Mouse (Mus musculus) liver, adult 2 months (tissue): ENCODE measurements around the gene Unk. TPM values are rescaled to one million over a fixed set of nuclear protein-coding genes. Genes with fewer than 3 reads are reported as not detected.
A peak's percentile ranks its signal among the peaks of the same experiment; 100 is the strongest.

ENCODE experiments used
- DNase-seq: peaks from one replicate; pipeline ENCODE4 v3.0.0-alpha.2; 2011; ENCODE audit warnings: low read depth, low spot score; ENCODE audit errors: extremely low read depth
- H3K27ac ChIP-seq: fragments of 200-500 bp; replicated peaks from 2 replicates; pipeline ENCODE4 v1.5.1; 2012; ENCODE audit warnings: low read depth, mild to moderate bottlenecking, control low read depth, inconsistent platforms, low read length; ENCODE audit not compliant: insufficient read depth
- H3K27me3 ChIP-seq: fragments of 200-500 bp; 2 replicates; pipeline ENCODE4 v1.6.1; 2012; ENCODE audit warnings: mild to moderate bottlenecking, moderate library complexity, low read length, inconsistent platforms; ENCODE audit not compliant: control insufficient read depth, insufficient read depth
- H3K36me3 ChIP-seq: fragments of 200-500 bp; 2 replicates; pipeline ENCODE4 v1.6.1; 2012; ENCODE audit warnings: low read length, inconsistent platforms; ENCODE audit not compliant: control insufficient read depth, insufficient read depth
- H3K4me1 ChIP-seq: fragments of 200-500 bp; 2 replicates; pipeline ENCODE4 v1.6.1; 2011; ENCODE audit warnings: low read length; ENCODE audit not compliant: control insufficient read depth, insufficient read depth
- H3K4me3 ChIP-seq: fragments of 200-500 bp; 2 replicates; pipeline ENCODE4 v1.5.1; 2011; ENCODE audit warnings: low read depth, mild to moderate bottlenecking, control low read depth, low read length, moderate library complexity; ENCODE audit not compliant: insufficient read depth
- H3K79me2 ChIP-seq: fragments of 200-500 bp; 2 replicates; pipeline ENCODE4 v1.6.1; 2012; ENCODE audit warnings: inconsistent platforms, mild to moderate bottlenecking, low read length, moderate library complexity; ENCODE audit not compliant: control insufficient read depth, insufficient read depth
- H3K9ac ChIP-seq: fragments of 200-500 bp; 2 replicates; pipeline ENCODE4 v1.6.1; 2012; ENCODE audit warnings: low read depth, mild to moderate bottlenecking, control low read depth, inconsistent platforms, low read length
- CTCF ChIP-seq: fragments of 200-500 bp; IDR thresholded peaks from 2 replicates; pipeline ENCODE4 v1.5.1; 2011; ENCODE audit warnings: low read depth, low read length, control low read depth
- POLR2A ChIP-seq: fragments of 200-500 bp; IDR thresholded peaks from 2 replicates; pipeline ENCODE4 v1.6.1; 2011; ENCODE audit warnings: low read length, control low read depth; ENCODE audit not compliant: insufficient read depth; ENCODE audit errors: extremely low read depth
- WGBS: fragments of 180-500 bp; shearing (Covaris S2); methylation state at CpG from one replicate; pipeline ENCODE4 v1.1.7; 2018; 5-methylcytosine and 5-hydroxymethylcytosine counted together
- polyA plus RNA-seq: library from polyadenylated mRNA; depleted of rRNA; stranded (reverse); fragments of >200 nt; gene quantifications from 2 replicates; pipeline ENCODE4 v1.2.3, GENCODE M21; 2012
- total RNA-seq: library from RNA; depleted of rRNA; stranded (reverse); fragments of >200 nt; gene quantifications from 2 replicates; pipeline ENCODE4 v1.2.3, GENCODE M21; 2014

Gene Unk
- total and polyA plus RNA-seq, 2 experiments = 4.3 to 13.8 TPM

DNA sequence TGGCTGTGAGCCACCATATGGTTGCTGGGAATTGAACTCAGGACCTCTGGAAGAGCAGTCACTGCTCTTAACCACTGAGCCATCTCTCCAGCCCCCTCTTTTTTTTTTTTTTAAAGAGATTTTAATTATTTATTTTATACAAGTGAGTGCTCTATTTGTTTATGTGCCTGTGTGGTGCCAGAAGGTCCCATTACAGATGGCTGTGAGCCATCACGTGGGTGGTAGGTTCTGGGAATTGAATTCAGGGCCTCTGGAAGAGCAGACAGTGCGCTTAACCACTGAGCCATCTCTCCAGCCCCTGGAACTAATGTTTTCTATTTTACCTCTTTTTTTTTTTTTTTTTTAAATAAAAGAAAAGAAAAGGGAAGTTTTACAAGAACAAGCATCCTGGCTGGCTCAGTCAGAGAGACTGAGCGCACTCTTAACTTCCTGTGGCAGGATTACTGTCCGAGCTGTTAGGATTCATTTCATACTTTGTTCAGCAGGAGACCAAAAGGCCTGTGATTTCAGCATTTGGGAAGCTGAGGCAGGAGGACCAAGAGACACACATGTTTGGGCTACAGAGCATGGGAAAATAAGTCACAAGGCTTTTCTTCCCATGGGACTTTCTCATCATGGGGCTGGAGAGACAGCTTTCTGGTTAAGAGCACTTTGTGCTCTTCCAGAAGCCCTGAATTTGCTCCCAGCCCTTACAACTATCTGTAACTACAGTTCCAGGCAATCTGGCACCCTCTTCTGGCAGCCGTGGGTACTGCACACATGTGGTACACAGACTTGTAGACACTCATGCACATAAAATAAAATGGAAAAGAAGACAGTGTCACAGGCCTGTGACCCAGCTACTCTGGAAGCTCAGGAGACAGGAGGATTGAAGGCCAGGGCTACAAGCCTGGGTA is 66.3 kb downstream of the Unk start:
- H3K9ac ChIP-seq = no peak overlapping the region
- no peaks in the 10 kb centered on the region for H3K36me3 ChIP-seq
- 55% methylated on average over 5 of the region's 5 CpGs for WGBS
- peak overlapping the region; percentile 42; the same call in 1 of the 2 replicates for H3K27ac ChIP-seq
- TF ChIP-seq CTCF (peak; percentile 59; the same call in 1 of the 2 replicates), POLR2A (no peak)
- DNase-seq = no peak
- H3K27me3 ChIP-seq = no peaks in the 10 kb centered on the region
- peaks cover 29% of the 10 kb centered on the region for H3K4me1 ChIP-seq
- H3K4me3 ChIP-seq = no peak overlapping the region
- no peaks in the 10 kb centered on the region; the same call in 1 of the 2 replicates for H3K79me2 ChIP-seq

DNA sequence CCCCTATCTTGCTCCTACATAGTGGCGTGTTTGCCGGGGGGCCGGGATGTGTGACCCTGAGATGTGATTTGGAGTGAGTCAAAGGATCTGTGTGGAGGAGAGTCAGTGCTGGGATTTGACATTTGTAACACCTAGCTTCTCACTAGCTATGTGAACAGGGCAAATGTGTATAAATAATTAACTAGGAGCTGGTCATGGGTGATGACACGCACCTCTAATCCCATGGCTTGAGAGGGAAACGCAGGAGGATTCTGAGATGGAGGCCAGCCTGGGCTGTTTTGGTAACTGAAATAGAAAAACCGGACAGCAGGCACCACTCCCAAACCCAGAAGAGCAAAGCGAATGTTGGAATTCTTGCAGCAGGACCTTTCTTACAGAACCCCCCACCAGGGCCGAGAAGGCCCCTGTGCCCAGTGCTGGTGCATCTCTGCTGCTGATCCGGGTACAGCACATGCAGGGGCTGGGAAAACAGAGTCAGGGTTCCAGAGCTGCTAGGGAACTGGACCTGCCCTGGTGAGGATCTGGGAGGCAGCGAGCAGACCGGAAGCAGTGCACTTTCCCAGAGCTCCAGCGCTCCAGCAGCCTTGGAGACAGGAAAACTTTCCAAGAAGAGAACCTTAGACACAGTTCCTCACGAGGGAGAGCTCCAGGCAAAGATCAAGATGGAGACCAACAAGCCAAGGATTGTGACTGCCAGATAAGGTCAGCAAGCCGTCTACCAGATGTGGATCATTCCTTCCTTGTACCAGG is 68.8 kb downstream of the Unk start:
- no peaks in the 10 kb centered on the region for H3K36me3 ChIP-seq
- peak; percentile 89 for DNase-seq
- H3K79me2 ChIP-seq = no peaks in the 10 kb centered on the region; the same call in 1 of the 2 replicates
- peaks cover 38% of the 10 kb centered on the region for H3K4me1 ChIP-seq
- peak overlapping the region; percentile 54 for H3K4me3 ChIP-seq
- TF ChIP-seq POLR2A (no peak), CTCF (no peak)
- H3K27me3 ChIP-seq = no peaks in the 10 kb centered on the region
- peak overlapping the region; percentile 85 for H3K27ac ChIP-seq
- WGBS = 12% methylated on average over 14 of the region's 14 CpGs
- peak overlapping the region; percentile 65 for H3K9ac ChIP-seq

DNA sequence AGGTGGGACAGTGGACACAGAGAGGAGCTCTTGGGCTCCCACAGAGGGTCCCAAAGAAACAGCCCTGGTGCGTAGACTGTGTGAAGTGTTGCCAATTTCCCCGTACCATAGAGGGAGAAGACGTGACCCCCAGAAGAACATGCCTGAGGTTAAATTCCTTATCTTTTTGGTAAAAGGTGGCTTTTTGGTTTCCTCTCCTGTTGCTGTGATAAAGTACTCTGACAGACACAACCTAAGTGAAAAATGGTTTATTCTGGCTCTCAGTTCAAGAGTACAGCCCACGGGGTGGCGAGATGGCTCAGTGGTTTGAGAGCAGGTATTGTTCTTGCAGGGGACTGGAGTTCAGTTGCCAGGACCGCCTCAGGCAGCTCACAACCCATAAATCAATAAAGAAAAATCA is 69.3 kb downstream of the Unk start:
- Histone ChIP-seq H3K27me3 (no peaks in the 10 kb centered on the region), H3K27ac (peak overlapping the region; percentile 85), H3K4me1 (peaks cover 41% of the 10 kb centered on the region), H3K79me2 (no peaks in the 10 kb centered on the region; the same call in 1 of the 2 replicates), H3K4me3 (peak overlapping the region; percentile 54), H3K9ac (peak overlapping the region; percentile 65), H3K36me3 (no peaks in the 10 kb centered on the region)
- DNase-seq = no peak
- TF ChIP-seq POLR2A (no peak), CTCF (no peak)
- 33% methylated on average over 6 of the region's 6 CpGs for WGBS

DNA sequence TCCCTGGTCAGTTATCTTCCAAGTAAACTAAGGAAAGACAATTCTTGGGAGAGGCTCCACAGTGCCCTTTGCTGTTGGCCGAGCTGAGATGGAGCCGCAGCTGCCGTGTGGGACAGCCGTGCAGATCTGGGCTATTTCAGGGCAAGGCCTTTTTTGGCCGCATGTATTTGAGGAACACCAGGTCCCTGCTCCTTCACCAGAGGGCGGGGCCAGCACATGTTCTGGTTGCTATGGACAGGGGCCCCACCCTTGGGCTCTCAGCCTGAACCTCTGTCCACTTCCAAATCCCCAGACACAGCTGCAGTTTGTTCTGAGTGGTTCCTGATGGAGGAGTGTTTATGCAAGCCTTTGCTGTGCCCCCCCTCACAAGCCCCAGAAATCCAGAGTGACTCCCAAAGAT is 70.3 kb downstream of the Unk start:
- Histone ChIP-seq H3K27ac (peak overlapping the region; percentile 85), H3K36me3 (no peaks in the 10 kb centered on the region), H3K79me2 (no peaks in the 10 kb centered on the region; the same call in 1 of the 2 replicates), H3K27me3 (no peaks in the 10 kb centered on the region), H3K4me1 (peaks cover 36% of the 10 kb centered on the region), H3K9ac (peak overlapping the region; percentile 77), H3K4me3 (peak overlapping the region; percentile 54)
- 17% methylated on average over 6 of the region's 6 CpGs for WGBS
- DNase-seq = peak; percentile 91
- TF ChIP-seq CTCF (no peak), POLR2A (peak; percentile 72)

DNA sequence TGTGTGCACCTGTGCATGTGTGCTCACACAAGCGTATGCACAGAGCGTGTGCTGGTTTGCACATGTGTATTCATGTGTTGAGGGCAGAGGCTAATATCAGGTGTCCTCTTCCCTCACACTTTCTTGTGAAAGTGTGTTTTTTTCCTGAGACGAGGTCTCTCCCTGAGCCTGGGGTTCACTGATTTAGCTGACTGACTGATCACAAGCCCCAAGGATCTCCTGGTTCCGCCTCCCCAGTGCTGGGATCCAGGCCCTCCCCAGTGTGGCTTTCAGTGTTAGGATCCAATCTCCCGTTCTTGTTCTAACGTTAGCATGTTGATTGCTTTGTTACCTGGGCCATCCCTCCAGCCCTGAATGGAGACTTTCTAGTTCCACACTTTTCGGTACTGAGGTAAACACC is 70.7 kb downstream of the Unk start:
- H3K27ac ChIP-seq = peak overlapping the region; percentile 78
- TF ChIP-seq POLR2A = no peak
- peak overlapping the region; percentile 42 for H3K9ac ChIP-seq
- WGBS = 51% methylated on average over 7 of the region's 7 CpGs
- H3K79me2 ChIP-seq = peaks cover 1% of the 10 kb centered on the region; the same call in 1 of the 2 replicates
- no peaks in the 10 kb centered on the region for H3K36me3 ChIP-seq
- no peaks in the 10 kb centered on the region for H3K27me3 ChIP-seq
- H3K4me3 ChIP-seq = no peak overlapping the region
- H3K4me1 ChIP-seq = peaks cover 36% of the 10 kb centered on the region
- peak; percentile 50 for DNase-seq
